Mouse (Mus musculus) cerebellum, adult 9-11 months (tissue): ENCODE measurements around the gene Clpx.
A peak's percentile ranks its signal among the peaks of the same experiment; 100 is the strongest.

Experiments
- DNase-seq: peaks from one replicate; pipeline ENCODE4 v3.0.0; 2022

The Clpx gene

GRCm38 (mm10) chr9:65292421-65292820 is 1.6 kb upstream of the Clpx start:
- DNase-seq, result no peak

DNA sequence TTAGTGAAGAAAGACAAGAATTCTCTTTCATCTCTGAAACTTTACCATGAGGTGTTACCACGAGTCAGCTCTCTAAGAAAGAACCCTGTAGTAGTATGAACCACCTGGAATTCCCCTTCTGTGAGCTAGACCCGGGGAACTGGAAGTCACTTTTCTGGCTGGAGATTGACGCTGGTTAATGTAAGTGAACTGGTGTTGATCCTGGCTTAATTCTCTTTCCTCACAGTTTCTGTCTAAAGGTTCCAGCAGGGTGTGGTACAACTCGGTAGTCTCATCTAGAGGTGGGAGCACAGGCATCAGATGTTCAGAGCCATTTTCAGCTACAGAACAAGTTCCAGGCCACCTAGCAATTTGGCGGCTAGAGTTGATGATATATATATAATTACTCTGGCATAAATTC is 941 bp upstream of the Clpx start:
- DNase-seq, result no peak

DNA sequence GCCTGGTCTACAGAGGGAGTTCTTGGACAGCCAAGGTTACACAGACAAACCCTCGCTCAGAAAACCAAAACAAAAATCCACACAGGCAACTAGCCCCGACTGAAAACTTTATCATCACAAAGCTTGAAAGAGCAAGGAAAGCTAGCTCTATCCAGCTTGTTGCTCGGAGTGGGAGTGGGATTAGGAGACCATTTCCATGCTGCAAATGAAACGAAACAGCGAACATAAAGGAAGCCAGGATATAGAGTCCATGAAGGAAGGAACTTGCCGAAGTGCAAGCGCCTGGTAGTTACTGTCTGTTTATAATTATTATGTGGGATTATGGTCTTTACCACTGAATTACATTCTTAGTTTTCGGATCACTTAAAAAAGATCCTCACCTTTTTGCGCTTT is 484 bp upstream of the Clpx start:
- no peak for DNase-seq

- DNase-seq, result no peak
These were observed 787 bp downstream of the Clpx start for GRCm38 (mm10) chr9:65294716-65295378.

DNA sequence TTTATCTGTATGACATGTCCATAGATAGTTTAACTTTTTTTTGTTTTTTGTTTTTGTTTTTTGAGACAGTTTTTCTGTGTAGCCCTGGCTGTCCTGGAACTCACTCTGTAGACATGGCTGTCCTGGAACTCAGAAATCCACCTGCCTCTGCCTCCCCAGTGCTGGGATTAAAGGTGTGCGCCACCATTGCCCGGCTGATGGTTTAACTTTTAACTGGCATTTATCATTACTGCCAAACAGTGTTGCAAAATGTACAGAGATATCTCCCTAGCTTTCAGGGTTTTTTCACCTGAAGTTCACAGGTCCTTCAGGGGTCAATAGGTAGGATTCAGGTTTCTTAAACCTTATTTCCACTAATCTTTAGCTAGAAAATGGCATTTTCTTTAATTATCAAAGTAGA is 3.0 kb downstream of the Clpx start:
- DNase-seq, result no peak

- DNase-seq, result no peak
These were observed 4.7 kb downstream of the Clpx start for GRCm38 (mm10) chr9:65298761-65299160.

GRCm38 (mm10) chr9:65299650-65300049 is 5.6 kb downstream of the Clpx start:
- DNase-seq, result no peak

- no peak for DNase-seq
These were observed 8.4 kb downstream of the Clpx start for GRCm38 (mm10) chr9:65302327-65302983.

GRCm38 (mm10) chr9:65303586-65303985 is 9.5 kb downstream of the Clpx start:
- no peak for DNase-seq

DNA sequence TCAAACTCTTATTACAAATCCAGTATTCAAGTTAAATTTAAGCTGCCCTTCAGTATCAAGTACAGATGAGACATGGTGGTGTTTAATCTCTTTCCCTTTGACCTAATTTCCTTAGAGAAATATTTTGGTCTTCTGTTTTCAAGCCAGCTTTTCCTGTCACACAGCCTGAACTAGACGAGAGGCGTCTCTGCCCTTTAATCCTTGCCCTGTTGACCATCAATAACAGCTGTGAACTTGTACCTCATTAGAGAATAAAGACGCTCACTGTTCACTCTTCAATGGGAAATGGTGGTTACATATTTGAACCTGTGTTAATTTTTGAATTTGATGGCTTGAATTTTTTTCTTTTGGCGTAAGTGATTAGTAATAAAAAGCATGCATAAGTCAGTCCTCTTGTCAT is 10.2 kb downstream of the Clpx start:
- no peak for DNase-seq

DNA sequence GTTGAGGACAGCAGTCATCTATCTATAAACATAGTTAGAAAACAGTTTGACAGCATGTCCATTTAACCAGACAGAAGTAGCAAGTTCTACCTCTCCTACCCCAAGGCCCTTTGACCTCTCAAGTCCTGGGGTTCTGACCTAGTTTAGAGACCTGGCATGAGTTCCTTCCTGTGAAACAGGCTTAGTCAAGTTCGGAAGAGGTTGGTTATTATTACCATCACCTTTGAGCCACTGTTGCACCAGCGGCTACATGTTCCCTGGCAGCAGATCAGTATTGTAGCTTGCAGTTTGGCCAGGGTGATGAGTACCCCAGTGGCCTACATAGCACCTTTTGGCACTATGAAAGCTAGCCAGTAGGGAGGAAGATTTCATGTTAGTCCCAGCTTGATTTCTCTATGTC is 12.6 kb downstream of the Clpx start:
- DNase-seq, result no peak

DNA sequence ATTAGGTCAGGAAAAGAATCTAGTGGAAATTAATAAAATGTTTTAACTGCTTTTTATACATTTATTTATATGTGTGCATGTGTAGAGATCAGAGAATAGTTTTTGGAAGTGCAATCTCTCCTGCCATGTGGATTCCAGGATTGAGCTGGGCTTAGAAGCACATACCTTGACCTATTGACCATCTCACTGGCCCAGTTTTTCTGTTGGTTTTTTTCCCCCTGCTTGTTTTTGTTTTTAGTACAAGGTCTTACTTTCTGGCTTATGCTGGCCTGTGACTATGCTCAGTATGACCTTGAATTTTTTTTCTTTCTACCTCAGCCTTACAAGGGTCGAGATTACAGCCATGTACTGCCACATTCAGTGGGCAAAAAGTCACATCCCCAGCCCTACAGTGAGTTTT is 14.0 kb downstream of the Clpx start:
- DNase-seq, result no peak

GRCm38 (mm10) chr9:65312669-65313357 is 18.8 kb downstream of the Clpx start:
- DNase-seq, result no peak

GRCm38 (mm10) chr9:65313846-65314245 is 19.8 kb downstream of the Clpx start:
- no peak for DNase-seq

- no peak for DNase-seq
These were observed 28.3 kb downstream of the Clpx start for GRCm38 (mm10) chr9:65322255-65322900.

- no peak for DNase-seq
These were observed 31.9 kb downstream of the Clpx start for GRCm38 (mm10) chr9:65325971-65326370.

DNA sequence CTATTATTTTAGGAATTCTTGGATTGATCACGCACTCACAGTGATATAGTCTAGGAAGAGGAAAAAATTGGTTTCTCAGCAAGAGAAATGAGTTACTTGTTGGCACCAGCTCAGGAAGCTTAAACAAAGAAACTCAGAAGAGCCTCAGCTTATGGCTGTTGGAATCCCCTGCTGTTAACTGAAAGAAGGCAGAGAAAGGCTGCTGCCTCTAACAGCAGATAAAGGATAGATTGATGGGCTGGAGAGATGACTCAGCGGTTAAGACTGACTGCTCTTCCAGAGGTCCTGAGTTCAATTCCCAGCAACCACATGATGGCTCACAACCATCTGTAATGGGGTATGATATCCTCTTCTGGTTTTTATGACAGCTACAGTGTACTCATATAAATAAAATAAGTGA is 33.3 kb downstream of the Clpx start:
- no peak for DNase-seq

- no peak for DNase-seq
These were observed 39.9 kb downstream of the Clpx start for GRCm38 (mm10) chr9:65333958-65334357.

DNA sequence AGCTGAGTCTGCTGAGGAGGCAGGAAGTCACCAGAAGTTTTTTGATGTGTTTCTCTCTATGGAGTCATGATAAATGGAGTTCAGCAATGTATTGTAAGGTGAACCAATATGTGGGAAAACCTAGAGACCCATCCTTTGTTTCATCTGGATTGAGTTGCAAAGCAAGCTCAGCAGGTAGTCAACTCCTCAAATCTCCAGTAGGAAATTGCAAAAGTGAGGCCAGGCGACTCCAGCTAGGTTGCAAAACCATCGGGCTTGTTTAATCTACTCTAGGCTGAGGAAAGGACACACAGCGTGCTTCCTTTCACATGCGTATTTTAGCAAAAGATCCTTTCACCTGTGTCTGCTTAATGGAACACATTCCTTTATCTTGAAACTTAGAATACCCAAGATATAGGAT is 45.1 kb downstream of the Clpx start:
- DNase-seq, result no peak

DNA sequence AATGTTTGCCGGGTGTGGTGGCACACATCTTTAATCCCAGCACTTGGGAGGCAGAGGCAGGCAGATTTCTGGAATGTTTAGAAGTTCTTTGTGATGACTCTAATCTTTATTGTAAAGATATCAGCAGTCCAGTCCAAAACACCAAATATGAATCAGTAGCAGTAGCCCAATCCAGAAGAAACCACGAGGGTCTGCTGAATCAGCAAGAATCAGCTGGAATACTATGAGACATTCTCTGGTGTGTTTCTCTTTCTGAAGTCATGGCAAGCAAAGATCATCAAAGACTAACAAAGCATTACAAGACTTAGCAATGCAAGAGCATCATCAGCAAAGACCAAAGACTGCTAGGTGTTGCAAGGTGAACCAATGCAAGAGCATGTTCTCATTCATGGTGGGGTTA is 46.4 kb downstream of the Clpx start:
- DNase-seq, result no peak

DNA sequence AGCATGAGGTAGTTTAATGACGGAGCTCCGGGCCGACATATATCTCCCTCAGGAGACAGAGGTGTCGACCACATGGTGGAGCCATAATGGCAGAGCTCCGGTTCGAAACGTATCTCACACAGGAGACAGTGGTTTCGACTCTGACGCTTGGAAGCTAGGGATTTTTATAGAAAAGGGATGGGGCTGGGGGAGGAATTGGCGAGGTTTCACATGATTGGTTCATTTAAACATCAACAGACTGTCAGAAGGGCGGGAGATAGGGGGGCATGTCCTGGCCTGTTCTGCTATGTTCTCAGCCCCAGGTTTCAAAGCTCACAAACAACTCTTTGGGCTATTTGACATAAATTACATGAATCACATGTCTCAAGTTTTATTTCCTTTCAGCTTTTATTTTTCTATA is 51.4 kb downstream of the Clpx start:
- peak; percentile 32 for DNase-seq

GRCm38 (mm10) chr9:65345854-65346475 is 51.9 kb downstream of the Clpx start, which contains the start of gene Pdcd7:
TSS of gene Pdcd7 (plus strand) at chr9:65346104.
- peak; percentile 96 for DNase-seq

DNA sequence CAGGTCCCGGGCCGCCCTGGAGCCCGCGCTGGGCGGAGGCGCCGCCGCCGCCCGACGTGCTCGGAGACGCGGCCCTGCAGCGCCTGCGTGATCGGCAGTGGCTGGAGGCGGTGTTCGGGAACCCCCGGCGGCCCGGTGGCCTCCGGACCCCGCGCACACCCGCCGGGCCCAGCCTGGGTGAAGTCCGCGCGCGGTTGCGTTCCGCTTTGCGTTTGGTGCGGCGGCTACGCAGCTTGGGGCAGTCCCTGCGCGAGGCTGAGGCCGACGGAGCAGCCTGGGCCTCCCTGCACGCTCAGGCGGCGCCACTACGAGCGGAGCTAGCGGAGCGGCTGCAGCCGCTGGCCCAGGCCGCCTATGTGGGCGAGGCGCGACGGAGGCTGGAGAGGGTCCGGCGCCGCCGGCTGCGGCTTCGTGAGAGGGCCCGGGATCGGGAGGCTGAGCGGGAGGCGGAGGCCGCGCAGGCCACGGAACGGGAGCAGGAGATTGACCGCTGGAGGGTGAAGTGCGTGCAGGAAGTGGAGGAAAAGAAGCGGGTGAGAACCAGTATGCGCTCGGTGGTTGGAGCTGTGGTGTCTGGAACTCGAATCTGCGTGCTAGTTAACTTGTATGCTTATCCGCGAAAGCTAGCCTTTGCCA is 52.5 kb downstream of the Clpx start:
- peak; percentile 47 for DNase-seq
